Mouse (Mus musculus) MEL (cell line): ENCODE measurements at regions not wholly inside any gene's neighbourhood (a gene's known extent, or its start where the extent isn't known, plus 50 kb on each side); places are given as distances from the start of the nearest gene placed in this dataset.

ENCODE experiments used
- BHLHE40 ChIP-seq: IDR thresholded peaks from 2 replicates; pipeline ENCODE4 v1.6.1; 2012; ENCODE audit warnings: low read depth, mild to moderate bottlenecking, inconsistent platforms, low read length, improper control_type of control experiment, borderline replicate concordance
- CTCF ChIP-seq, 3 experiments: IDR thresholded peaks in 2 of 3; conservative IDR thresholded peaks in 1 of 3; 2 replicates each; pipeline ENCODE4 v1.5.1; 2011 to 2012; ENCODE audit warnings: low read length in 3 of 3, low read depth in 2 of 3, mild to moderate bottlenecking in 2 of 3, improper control_type of control experiment in 1 of 3, inconsistent platforms in 1 of 3, mixed read lengths in 1 of 3, moderate library complexity in 1 of 3; ENCODE audit not compliant: control insufficient read depth in 1 of 3, insufficient read depth in 1 of 3, poor library complexity in 1 of 3, severe bottlenecking in 1 of 3
- ETS1 ChIP-seq: IDR thresholded peaks from 2 replicates; pipeline ENCODE4 v1.6.1; 2012; ENCODE audit warnings: low read depth, mild to moderate bottlenecking, inconsistent platforms, low read length, improper control_type of control experiment, moderate library complexity
- MXI1 ChIP-seq: IDR thresholded peaks from 2 replicates; pipeline ENCODE4 v1.6.1; 2011; ENCODE audit warnings: mild to moderate bottlenecking, low read depth, low read length, improper control_type of control experiment
- MYC ChIP-seq: IDR thresholded peaks from 2 replicates; pipeline ENCODE4 v1.6.1; 2011; ENCODE audit warnings: low read depth, mild to moderate bottlenecking, low read length, improper control_type of control experiment, moderate library complexity
- NRF1 ChIP-seq: IDR thresholded peaks from 2 replicates; pipeline ENCODE4 v1.6.1; 2014; ENCODE audit warnings: low read depth, mild to moderate bottlenecking, inconsistent platforms, low read length, improper control_type of control experiment, moderate library complexity; ENCODE audit not compliant: poor library complexity, insufficient read depth, severe bottlenecking
- POLR2A ChIP-seq, 2 experiments: IDR thresholded peaks; 2 replicates each; pipeline ENCODE4 v1.6.1; 2011 to 2012; ENCODE audit warnings: low read length in 2 of 2, mild to moderate bottlenecking in 2 of 2, control low read depth in 1 of 2, improper control_type of control experiment in 1 of 2, low read depth in 1 of 2, moderate library complexity in 1 of 2; ENCODE audit not compliant: control insufficient read depth in 1 of 2, insufficient read depth in 1 of 2, poor library complexity in 1 of 2
- POLR2AphosphoS5 ChIP-seq: IDR thresholded peaks from 2 replicates; pipeline ENCODE4 v1.6.1; 2012; ENCODE audit warnings: low read depth, borderline replicate concordance, mild to moderate bottlenecking, inconsistent platforms, low read length, moderate library complexity, mixed read lengths
- UBTF ChIP-seq: IDR thresholded peaks from 2 replicates; pipeline ENCODE4 v1.6.1; 2012; ENCODE audit warnings: low read depth, mild to moderate bottlenecking, inconsistent platforms, low read length, improper control_type of control experiment, moderate library complexity, borderline replicate concordance; ENCODE audit not compliant: insufficient read depth

GRCm38 (mm10) chr8:89721684-89722305, 626.3 kb downstream of the Tox3 start:
- TF ChIP-seq MYC (no peak), NRF1 (no peak), ETS1 (no peak), CTCF (IDR thresholded peaks at IDR 0.05 in 2 of 3, conservative IDR thresholded peaks at IDR 0.05 in 1 of 3; ENCODE audit: control insufficient read depth in 1 of 3, insufficient read depth in 1 of 3, low read depth in 2 of 3, low read length in 3 of 3, poor library complexity in 1 of 3, severe bottlenecking in 1 of 3) (no peak), MXI1 (no peak), POLR2A (IDR thresholded peaks at IDR 0.05; ENCODE audit: control insufficient read depth in 1 of 2, insufficient read depth in 1 of 2, low read depth in 1 of 2, low read length in 2 of 2, poor library complexity in 1 of 2) (no peak), POLR2AphosphoS5 (no peak), BHLHE40 (no peak), UBTF (no peak)
